Mouse (Mus musculus): ENCODE measurements around the gene Thsd7a.

Gene Thsd7a

GRCm38 (mm10) chr6:12385591-12385990 is 363.6 kb downstream of the Thsd7a start:
- no peak for DNase-seq

- peak; percentile 38 for DNase-seq
Observed at GRCm38 (mm10) chr6:12381136-12381778, 368.0 kb downstream of the Thsd7a start.

GRCm38 (mm10) chr6:12380717-12381116 is 368.5 kb downstream of the Thsd7a start:
- DNase-seq = no peak

- no peak for DNase-seq
Observed at GRCm38 (mm10) chr6:12358737-12359136, 390.5 kb downstream of the Thsd7a start.

- no peak for DNase-seq
Observed at GRCm38 (mm10) chr6:12353573-12353972, 395.6 kb downstream of the Thsd7a start.

GRCm38 (mm10) chr6:12352165-12352719 is 397.0 kb downstream of the Thsd7a start:
- no peak for DNase-seq

GRCm38 (mm10) chr6:12350753-12351152 is 398.5 kb downstream of the Thsd7a start:
- DNase-seq = no peak

- DNase-seq = no peak
Observed at GRCm38 (mm10) chr6:12349105-12349759, 400.0 kb downstream of the Thsd7a start.

GRCm38 (mm10) chr6:12348667-12349066 is 400.5 kb downstream of the Thsd7a start:
- DNase-seq = no peak

GRCm38 (mm10) chr6:12336590-12337584 is 412.3 kb downstream of the Thsd7a start:
- no peak for DNase-seq

GRCm38 (mm10) chr6:12315070-12315909 is 433.9 kb downstream of the Thsd7a start:
- peak; percentile 16 for DNase-seq

GRCm38 (mm10) chr6:12307502-12307901 is 441.7 kb downstream of the Thsd7a start:
- DNase-seq = no peak

GRCm38 (mm10) chr6:12262641-12263400 is 486.4 kb downstream of the Thsd7a start:
- no peak for DNase-seq
